Mouse (Mus musculus) kidney, adult 8-10 months (tissue): ENCODE data around the gene Dgkg.

Experiments used
- DNase-seq, 2 experiments: peaks; one replicate each; pipeline ENCODE4 v3.0.0; 2022

Dgkg gene

DNA sequence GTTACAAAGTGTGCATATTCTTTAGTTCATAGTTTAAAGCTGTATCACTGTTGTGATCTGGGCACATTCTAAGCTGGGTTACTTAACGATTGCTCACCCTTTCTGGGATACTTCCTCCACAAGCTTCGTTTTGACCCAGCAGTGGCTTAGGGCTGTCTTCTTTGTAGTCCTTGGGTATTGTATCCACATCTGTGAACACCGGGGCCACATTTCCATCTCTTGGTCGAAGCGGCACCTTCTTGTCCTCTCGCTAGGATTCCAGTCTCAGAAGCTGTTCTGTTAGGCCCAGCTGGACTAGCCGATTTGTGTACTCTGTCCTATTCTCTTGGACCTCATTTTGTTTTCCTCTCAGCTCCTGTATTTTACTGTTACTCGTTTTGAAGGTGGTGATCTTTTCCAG is 13.6 kb downstream of the Dgkg start:
- no peak for DNase-seq

GRCm38 (mm10) chr16:22642953-22643352 is 14.1 kb downstream of the Dgkg start:
- no peak for DNase-seq

DNA sequence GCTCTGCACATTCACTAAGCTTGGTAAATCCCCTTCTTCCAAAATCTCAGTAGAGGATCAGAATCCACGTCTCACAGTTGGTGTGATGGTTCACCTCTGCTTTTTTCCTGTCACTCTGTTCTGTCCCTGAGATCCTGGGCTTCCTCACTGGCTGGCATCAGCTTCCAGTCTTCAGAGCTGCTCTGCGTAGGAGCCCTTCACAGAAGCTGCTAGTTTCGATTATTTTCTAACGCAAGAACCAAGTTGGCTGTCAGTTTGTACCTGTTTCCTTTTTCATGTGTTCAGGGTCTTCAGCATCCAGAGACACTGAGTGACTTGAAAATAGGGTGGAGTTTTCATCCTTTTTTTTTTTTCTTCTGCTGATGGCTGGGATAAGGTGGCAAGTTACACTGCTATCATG is 15.0 kb downstream of the Dgkg start:
- DNase-seq = no peak

DNA sequence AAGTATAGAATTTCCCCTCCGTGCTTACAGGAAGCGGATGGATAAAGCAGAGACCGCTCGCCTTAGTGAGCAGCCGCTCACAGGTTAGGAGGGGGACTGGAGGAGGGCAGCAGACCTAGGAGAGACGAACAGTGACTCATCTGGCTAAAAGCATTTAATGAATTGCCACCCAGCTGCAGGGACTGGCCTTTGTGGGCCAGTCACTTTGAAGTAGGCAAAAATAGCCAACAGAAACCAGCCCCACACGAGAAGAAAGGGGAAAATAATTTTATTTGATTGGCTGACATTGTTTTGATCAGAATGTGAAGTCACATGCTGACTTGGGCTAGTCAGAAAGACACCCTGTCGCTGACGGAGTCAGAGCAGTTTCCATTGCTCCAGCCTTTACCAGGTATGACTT is 15.4 kb downstream of the Dgkg start:
- DNase-seq = no peak

- no peak for DNase-seq
Measured at GRCm38 (mm10) chr16:22637311-22637710, 19.7 kb downstream of the Dgkg start.

DNA sequence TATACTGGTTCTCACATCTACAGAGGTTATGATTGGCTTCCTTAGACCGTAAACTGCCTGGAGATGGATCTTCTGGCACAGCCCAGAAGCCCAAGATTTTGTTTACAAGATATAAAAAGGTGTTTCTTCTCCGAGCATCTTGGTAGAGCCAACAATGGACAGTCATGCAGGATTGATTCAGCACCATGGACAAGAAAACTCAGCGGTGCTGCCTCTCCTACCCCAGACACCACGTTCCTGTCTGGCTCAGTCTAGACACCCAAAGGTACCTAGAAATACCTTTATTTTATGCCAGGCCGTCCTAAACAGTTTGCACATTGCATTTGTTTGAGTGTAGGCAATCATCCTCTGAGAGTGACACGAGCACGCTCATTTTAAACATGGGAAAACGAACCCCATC is 21.3 kb downstream of the Dgkg start:
- no peak for DNase-seq

DNA sequence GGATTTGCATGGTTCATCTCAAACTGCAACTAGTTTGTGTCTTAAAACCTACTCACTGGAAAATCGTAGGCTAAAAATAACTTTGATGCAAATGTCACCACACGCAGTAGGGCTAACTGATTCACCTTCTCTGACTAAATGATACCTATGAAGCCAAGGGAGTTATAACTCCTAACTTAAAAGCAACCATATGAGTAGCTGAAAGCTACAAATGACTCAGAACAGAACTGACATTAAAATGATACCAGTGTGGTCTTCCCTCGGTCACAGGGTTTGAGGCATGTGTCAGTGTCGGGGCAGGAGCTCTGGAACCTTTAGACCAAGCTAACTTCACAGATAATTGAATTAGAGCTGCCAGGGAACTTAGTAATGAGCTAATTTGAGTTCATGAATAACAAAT is 24.0 kb downstream of the Dgkg start:
- DNase-seq = no peak

DNA sequence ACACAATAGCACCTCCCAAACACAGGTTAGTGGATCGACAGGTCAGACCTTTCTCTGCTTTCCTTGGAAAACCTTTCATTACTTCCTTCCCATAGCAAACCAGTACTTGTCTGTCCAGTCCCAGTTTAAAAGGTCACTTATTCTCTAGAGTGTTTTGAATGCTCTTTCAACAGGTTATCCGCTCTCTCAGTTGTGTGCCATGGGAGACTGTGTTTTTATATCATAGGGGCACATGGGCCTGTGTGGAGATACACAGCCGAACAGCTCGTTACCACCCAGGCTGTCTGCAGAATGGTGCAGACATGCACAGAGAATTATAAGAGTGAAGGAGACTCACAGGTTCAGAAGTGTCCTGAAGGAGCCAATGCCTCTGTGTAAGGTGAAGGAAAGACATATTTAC is 26.7 kb downstream of the Dgkg start:
- DNase-seq = no peak

DNA sequence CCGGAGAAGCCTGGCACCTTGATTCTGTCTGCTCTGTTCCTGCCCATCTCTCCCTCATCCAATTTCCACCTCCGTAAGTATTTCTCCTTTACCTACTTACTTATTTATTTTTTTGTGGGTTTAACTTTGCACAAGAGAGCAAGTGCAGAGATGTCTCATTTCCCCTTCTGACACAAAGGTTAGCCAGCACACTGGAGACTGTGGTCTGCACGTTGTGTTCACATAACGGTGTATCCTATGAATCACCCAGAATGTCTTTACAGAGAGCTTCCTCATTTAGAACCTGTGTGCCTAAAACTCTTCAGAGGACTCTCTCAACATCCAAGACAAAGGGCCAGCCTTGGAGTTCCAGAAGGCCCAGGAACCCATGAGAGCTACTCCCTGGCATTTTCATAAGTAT is 27.1 kb downstream of the Dgkg start:
- DNase-seq = no peak

DNA sequence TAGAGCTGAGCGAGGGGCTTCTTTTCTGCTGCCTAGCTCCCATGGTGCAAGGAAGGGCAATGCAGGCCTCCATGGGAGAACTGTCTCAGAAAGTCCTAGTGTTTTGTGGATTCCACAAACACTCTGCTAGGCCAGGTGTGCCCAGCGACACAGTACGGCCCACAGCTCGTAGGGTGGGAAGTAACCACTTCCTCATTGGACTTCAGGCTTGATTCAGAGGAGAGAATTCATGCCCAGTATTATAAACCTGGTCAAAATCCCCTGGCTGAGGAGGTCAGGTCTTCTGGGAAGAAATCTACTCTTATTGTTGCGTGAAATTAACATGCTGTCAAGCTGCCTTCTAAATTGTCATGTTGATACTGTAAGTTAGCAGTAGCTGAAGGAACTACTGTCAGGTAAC is 31.0 kb downstream of the Dgkg start:
- no peak for DNase-seq

DNA sequence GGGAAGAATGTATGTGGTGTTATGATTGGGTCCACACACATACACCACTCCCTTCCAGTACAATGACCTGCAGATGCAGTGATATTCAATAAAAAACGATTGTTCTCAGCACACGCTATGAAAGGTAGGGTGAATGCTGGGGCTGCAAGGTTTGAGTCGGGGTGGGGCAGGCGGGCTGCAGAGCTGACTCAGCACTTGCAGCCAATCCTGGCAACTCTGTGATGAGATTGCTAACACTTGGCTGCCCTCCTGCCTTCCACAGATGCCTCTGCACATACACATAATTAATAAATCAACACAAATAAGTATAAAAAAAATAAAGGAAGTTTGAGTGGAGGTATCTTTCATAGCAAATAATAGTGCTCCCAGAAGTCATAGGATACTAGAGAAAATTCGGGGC is 31.6 kb downstream of the Dgkg start:
- no peak for DNase-seq

DNA sequence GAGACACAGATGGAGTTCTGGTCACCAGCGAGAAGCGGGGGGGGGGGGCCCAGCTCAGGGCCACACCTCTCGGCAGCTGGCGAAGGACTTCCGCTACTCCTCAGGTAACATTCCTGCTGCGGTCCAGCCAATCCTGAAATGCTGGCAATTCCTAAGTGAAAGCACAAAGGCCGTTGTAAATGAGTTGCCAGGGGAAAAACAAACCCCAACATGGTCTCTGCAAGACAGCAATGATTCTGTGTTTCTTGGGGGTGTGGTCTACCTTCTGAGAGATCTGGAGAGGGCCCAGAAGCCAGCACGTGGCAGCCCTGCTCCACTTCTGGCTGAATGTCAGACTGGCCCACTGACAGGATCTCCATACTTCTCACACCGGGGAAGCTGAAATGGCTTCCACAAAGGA is 34.7 kb downstream of the Dgkg start:
- peak; percentile 79 to 83 for DNase-seq

GRCm38 (mm10) chr16:22621299-22621920 is 35.6 kb downstream of the Dgkg start:
- peak; percentile 11 to 15 for DNase-seq

DNA sequence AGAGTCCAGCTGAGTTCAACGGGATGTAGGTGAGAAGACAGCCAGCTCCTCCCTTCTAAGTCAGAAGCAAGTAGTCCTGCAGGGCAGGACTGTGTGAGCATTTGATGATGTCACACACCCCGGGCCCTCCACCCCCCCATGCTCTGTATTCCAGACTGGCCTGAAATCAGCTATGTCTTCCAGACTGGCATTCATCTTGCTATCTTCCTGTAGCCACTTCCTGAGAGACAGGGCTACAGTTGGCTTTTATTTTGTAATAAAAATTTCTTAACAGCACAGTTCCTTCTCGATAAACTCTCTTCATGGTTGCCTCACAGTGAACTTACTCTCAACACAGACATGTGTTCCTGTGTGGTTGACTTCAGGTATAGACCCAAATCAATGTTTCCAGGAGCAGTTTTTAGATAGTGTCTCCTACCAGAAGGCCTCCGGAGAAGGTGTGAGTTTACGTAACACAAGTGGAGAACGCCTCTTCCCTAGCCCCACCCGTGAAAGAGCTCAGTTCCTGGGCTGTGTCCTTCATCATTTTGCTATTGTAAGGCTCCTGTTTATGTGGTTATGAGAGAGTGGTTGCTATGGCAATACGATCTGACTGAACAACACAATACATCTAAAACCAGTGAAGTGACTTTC is 38.5 kb downstream of the Dgkg start:
- DNase-seq = no peak

- DNase-seq = no peak
Measured at GRCm38 (mm10) chr16:22615805-22616204, 41.2 kb downstream of the Dgkg start.

- no peak for DNase-seq
Measured at GRCm38 (mm10) chr16:22613186-22614073, 43.6 kb downstream of the Dgkg start.

DNA sequence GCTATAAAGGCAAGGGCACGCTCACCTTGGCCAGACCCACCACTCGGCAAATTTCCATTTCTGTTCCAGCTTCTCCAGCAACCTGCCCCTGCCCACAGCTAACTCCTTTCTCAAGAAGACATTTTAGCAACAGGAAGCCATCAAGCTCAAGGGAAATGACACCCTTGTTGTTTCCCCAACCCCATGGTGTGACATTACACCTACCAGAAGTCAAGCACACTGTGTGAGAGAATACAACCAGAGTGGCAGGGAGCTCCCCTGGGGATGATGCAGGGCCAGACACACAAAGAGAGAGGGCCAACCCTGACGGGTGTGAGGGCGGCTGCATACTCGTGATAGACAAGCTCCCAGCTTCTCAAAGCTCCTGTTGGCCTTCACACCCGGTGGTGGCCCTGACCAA is 49.0 kb downstream of the Dgkg start:
- DNase-seq = no peak

DNA sequence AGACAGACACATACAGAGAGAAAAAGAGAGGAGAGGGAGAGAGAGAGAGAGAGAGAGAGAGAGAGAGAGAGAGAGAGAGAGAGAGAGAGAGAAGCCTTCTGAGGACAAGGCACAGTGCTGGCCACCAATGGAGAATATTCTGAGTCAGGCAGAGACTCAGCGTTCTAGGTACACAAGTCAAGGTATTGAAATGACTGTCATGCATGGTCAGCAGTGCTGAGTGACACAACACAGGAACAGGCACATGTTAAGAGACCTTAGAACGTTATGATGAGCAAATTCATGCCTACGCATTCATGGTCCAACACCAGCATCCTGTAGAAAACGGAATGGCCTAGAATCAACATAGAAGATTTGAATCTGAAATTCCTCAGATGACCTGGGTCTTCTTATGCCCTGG is 50.0 kb downstream of the Dgkg start:
- DNase-seq = no peak

DNA sequence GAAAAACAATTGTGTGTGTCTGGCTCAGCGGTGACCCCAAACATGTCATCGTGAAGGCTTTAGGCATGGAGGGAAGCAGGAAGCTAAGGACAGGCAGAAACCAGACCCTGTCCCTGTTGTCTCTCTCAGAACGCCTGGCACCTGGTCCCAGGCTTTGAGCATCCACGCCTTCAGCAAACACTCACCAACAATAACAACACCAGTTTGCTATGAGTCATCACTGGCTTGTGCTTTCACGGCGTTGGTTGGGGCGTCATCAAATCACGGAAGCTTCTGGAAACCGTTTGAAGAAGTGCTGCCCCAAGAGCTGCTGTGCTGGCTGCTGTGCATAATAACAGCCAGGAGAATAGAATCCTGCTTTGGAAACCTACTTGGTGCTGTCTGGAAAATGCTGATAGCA is 54.6 kb downstream of the Dgkg start:
- no peak for DNase-seq

- DNase-seq = no peak
Measured at GRCm38 (mm10) chr16:22601756-22602155, 55.3 kb downstream of the Dgkg start.

GRCm38 (mm10) chr16:22600108-22600699 is 56.8 kb downstream of the Dgkg start:
- peak; percentile 25 to 31 for DNase-seq

DNA sequence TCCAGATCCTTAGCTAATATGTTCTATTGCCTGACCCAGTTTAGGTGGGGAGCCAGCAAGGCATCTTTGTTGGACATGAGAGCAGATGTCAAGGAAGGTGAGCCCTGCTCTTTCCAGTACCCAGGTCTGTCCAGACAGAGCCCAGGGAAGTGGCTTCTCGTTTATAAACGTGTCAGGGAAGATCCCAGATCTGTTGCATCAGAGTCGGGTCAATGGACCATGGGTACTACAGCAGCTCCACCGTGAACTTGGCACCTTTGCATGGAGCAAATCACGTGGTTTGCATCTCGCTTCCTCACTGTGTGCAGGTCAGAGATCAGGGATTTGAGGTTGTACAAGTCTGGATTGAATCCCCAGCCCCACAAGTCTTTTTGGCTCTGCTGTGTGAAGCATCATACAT is 58.3 kb downstream of the Dgkg start:
- peak; percentile 73 to 75 for DNase-seq

- DNase-seq = no peak
Measured at GRCm38 (mm10) chr16:22596394-22596793, 60.6 kb downstream of the Dgkg start.

- no peak for DNase-seq
Measured at GRCm38 (mm10) chr16:22593907-22594306, 63.1 kb downstream of the Dgkg start.
